Mouse (Mus musculus) CH12.LX (cell line): ENCODE results near the gene Gnai2. TPM values are rescaled to one million over a fixed set of nuclear protein-coding genes. Genes with fewer than 3 reads are reported as not detected.

Source experiments
- DNase-seq: peaks from one replicate; pipeline ENCODE4 v3.0.0-alpha.2; 2013; ENCODE audit errors: extremely low read depth
- H3K27ac ChIP-seq: 2 replicates; pipeline ENCODE4 v1.5.1; 2012; ENCODE audit warnings: low read depth, mild to moderate bottlenecking, control low read depth, moderate library complexity; ENCODE audit not compliant: insufficient read depth
- H3K27me3 ChIP-seq: replicated peaks from 2 replicates; pipeline ENCODE3; 2012; ENCODE audit warnings: inconsistent platforms
- H3K36me3 ChIP-seq, 2 experiments: replicated peaks in 1 of 2; 2 replicates each; pipeline versions ENCODE3 to v1.6.1; 2012; ENCODE audit warnings: inconsistent platforms in 1 of 2, low read length in 1 of 2, mild to moderate bottlenecking in 1 of 2, mixed read lengths in 1 of 2, moderate library complexity in 1 of 2; ENCODE audit not compliant: control insufficient read depth in 1 of 2, insufficient read depth in 1 of 2
- H3K4me1 ChIP-seq, 2 experiments: 2 replicates each; pipeline ENCODE4 v1.6.1; 2012; ENCODE audit warnings: inconsistent platforms in 1 of 2, moderate library complexity in 1 of 2; ENCODE audit not compliant: insufficient read depth in 2 of 2, control insufficient read depth in 1 of 2
- H3K4me2 ChIP-seq: 2 replicates; pipeline ENCODE4 v1.6.1; 2012; ENCODE audit warnings: low read depth, mild to moderate bottlenecking, control low read depth; ENCODE audit not compliant: poor library complexity, insufficient read depth, severe bottlenecking
- H3K4me3 ChIP-seq, 3 experiments: fragments of 150-350 bp in 1 of 3; sonication (generic) in 1 of 3; replicated peaks in 1 of 3; 2 replicates each; pipeline versions ENCODE3 to v1.5.1; 2011 to 2012; ENCODE audit warnings: low read depth in 2 of 3, low read length in 2 of 3, mild to moderate bottlenecking in 2 of 3, moderate library complexity in 2 of 3, control low read depth in 1 of 3, improper control_type of control experiment in 1 of 3, inconsistent platforms in 1 of 3, mixed read lengths in 1 of 3; ENCODE audit not compliant: poor library complexity in 1 of 3
- H3K79me2 ChIP-seq: replicated peaks from 2 replicates; pipeline ENCODE4 v1.6.1; 2012; ENCODE audit warnings: mild to moderate bottlenecking, moderate library complexity; ENCODE audit not compliant: control insufficient read depth, poor library complexity, insufficient read depth, severe bottlenecking; ENCODE audit errors: extremely low read depth
- H3K9ac ChIP-seq: 2 replicates; pipeline ENCODE4 v1.6.1; 2012; ENCODE audit warnings: low read depth, mild to moderate bottlenecking, control low read depth, moderate library complexity; ENCODE audit not compliant: insufficient read depth
- H3K9me3 ChIP-seq: replicated peaks from 2 replicates; pipeline ENCODE3; 2012; ENCODE audit warnings: low read length, inconsistent platforms, mixed read lengths
- BHLHE40 ChIP-seq: IDR thresholded peaks from 2 replicates; pipeline ENCODE4 v1.6.1; 2011; ENCODE audit warnings: mild to moderate bottlenecking, low read depth, low read length, improper control_type of control experiment
- CHD2 ChIP-seq: IDR thresholded peaks from 2 replicates; pipeline ENCODE4 v1.6.1; 2011; ENCODE audit warnings: low read length, improper control_type of control experiment
- CTCF ChIP-seq, 2 experiments: IDR thresholded peaks in 1 of 2; conservative IDR thresholded peaks in 1 of 2; 2 replicates each; pipeline ENCODE4 v1.5.1; 2011 to 2012; ENCODE audit warnings: low read depth in 2 of 2, low read length in 2 of 2, improper control_type of control experiment in 1 of 2, inconsistent platforms in 1 of 2, mild to moderate bottlenecking in 1 of 2, moderate library complexity in 1 of 2
- ELF1 ChIP-seq: IDR thresholded peaks from 2 replicates; pipeline ENCODE4 v1.6.1; 2014; ENCODE audit warnings: low read depth, mild to moderate bottlenecking, inconsistent platforms, low read length, improper control_type of control experiment
- GABPA ChIP-seq: IDR thresholded peaks from 2 replicates; pipeline ENCODE4 v1.6.1; 2012; ENCODE audit warnings: low read depth, low read length, improper control_type of control experiment, inconsistent platforms; ENCODE audit not compliant: insufficient replicate concordance
- HCFC1 ChIP-seq: IDR thresholded peaks from 2 replicates; pipeline ENCODE4 v1.6.1; 2012; ENCODE audit warnings: low read depth, mild to moderate bottlenecking, inconsistent platforms, low read length, improper control_type of control experiment
- IRF4 ChIP-seq: IDR thresholded peaks from 2 replicates; pipeline ENCODE4 v1.6.1; 2014; ENCODE audit warnings: low read depth, mild to moderate bottlenecking, inconsistent platforms, low read length, improper control_type of control experiment
- JUN ChIP-seq: IDR thresholded peaks from 2 replicates; pipeline ENCODE4 v1.6.1; 2011; ENCODE audit warnings: low read depth, mild to moderate bottlenecking, low read length, improper control_type of control experiment, moderate library complexity; ENCODE audit not compliant: insufficient read depth
- JUND ChIP-seq: conservative IDR thresholded peaks from 2 replicates; pipeline ENCODE4 v1.6.1; 2011; ENCODE audit warnings: low read depth, low read length, improper control_type of control experiment
- MAFK ChIP-seq: IDR thresholded peaks from 2 replicates; pipeline ENCODE4 v1.6.1; 2011; ENCODE audit warnings: low read length, improper control_type of control experiment; ENCODE audit not compliant: insufficient replicate concordance
- MEF2A ChIP-seq: IDR thresholded peaks from 2 replicates; pipeline ENCODE4 v1.6.1; 2014; ENCODE audit warnings: low read depth, mild to moderate bottlenecking, inconsistent platforms, low read length, improper control_type of control experiment, borderline replicate concordance
- NELFE ChIP-seq: IDR thresholded peaks from 2 replicates; pipeline ENCODE4 v1.6.1; 2011; ENCODE audit warnings: low read depth, low read length, improper control_type of control experiment
- PAX5 ChIP-seq: IDR thresholded peaks from 2 replicates; pipeline ENCODE4 v1.6.1; 2012; ENCODE audit warnings: low read length, inconsistent platforms, mixed read lengths
- POLR2A ChIP-seq: IDR thresholded peaks from 2 replicates; pipeline ENCODE4 v1.6.1; 2011; ENCODE audit warnings: low read depth, mild to moderate bottlenecking, improper control_type of control experiment, low read length
- POLR2AphosphoS2 ChIP-seq: IDR thresholded peaks from 2 replicates; pipeline ENCODE4 v1.6.1; 2011; ENCODE audit warnings: low read depth, low read length, improper control_type of control experiment
- UBTF ChIP-seq: IDR thresholded peaks from 2 replicates; pipeline ENCODE4 v1.6.1; 2012; ENCODE audit warnings: low read depth, mild to moderate bottlenecking, inconsistent platforms, low read length, improper control_type of control experiment, moderate library complexity
- USF1 ChIP-seq: IDR thresholded peaks from 2 replicates; pipeline ENCODE4 v1.6.1; 2014; ENCODE audit warnings: low read depth, mild to moderate bottlenecking, inconsistent platforms, low read length, improper control_type of control experiment
- USF2 ChIP-seq: conservative IDR thresholded peaks from 2 replicates; pipeline ENCODE4 v1.6.1; 2011; ENCODE audit warnings: low read depth, low read length, improper control_type of control experiment
- ZC3H11A ChIP-seq: IDR thresholded peaks from 2 replicates; pipeline ENCODE4 v1.6.1; 2012; ENCODE audit warnings: low read depth, mild to moderate bottlenecking, inconsistent platforms, low read length, improper control_type of control experiment
- ZKSCAN1 ChIP-seq: IDR thresholded peaks from 2 replicates; pipeline ENCODE4 v1.6.1; 2012; ENCODE audit warnings: low read depth, inconsistent platforms, low read length, improper control_type of control experiment, borderline replicate concordance
- ZMIZ1 ChIP-seq: IDR thresholded peaks from 2 replicates; pipeline ENCODE4 v1.6.1; 2012; ENCODE audit warnings: low read depth, mild to moderate bottlenecking, inconsistent platforms, low read length, improper control_type of control experiment
- dilution Hi-C: fragments of 300-500 bp; cut with MboI; formaldehyde crosslinking; loops from 2 replicates; pipeline ENCODE4 v1.14.3; 2020; ENCODE audit warnings: low sequenced_read_pairs; ENCODE audit not compliant: extremely low pct_unique_long_range_greater_than_20kb, extremely low pct_ligation_motif_present
- in situ Hi-C: fragments of 300-500 bp; cut with MboI; formaldehyde crosslinking; loops from 3 replicates; pipeline ENCODE4 v1.14.3; 2019; ENCODE audit warnings: low sequenced_read_pairs, low pct_ligation_motif_present, low pct_unique_long_range_greater_than_20kb, mixed read lengths
- polyA plus RNA-seq: library from polyadenylated mRNA; unstranded; fragments of >175 nt; gene quantifications from 2 replicates; pipeline ENCODE4 v1.2.1, GENCODE M21; 2012; ENCODE audit warnings: low read depth; ENCODE audit not compliant: insufficient read length
- total RNA-seq, 2 experiments: library from RNA; depleted of rRNA; stranded (reverse); fragments of 300-350 nt in 1 of 2; fragments of >200 nt in 1 of 2; gene quantifications; 2 replicates each; pipeline ENCODE4 v1.2.3; 2012 to 2014

Gene Gnai2
- total and polyA plus RNA-seq, 3 experiments: 86.2 to 262 (median 154) TPM

GRCm38 (mm10) chr9:107670259-107670658, 35.1 kb upstream of the Gnai2 start:
- no peak for TF ChIP-seq MEF2A
- no peak for TF ChIP-seq IRF4
- no peak for TF ChIP-seq POLR2AphosphoS2
- TF ChIP-seq JUN: no peak
- no peak for TF ChIP-seq USF2
- TF ChIP-seq NELFE: no peak
- no peak for TF ChIP-seq PAX5
- no peak for TF ChIP-seq BHLHE40
- no peak overlapping the region for H3K4me2 ChIP-seq
- H3K9me3 ChIP-seq: no peaks in the 10 kb centered on the region
- H3K4me1 ChIP-seq: no peaks in the 10 kb centered on the region; a peak in 1 of 4 replicates
- H3K27ac ChIP-seq: no peak overlapping the region
- no peak for DNase-seq
- no peak overlapping the region for H3K9ac ChIP-seq
- H3K4me3 ChIP-seq: no peak overlapping the region
- in situ Hi-C loops: no loop called here
- dilution Hi-C loops: no loop called here
- H3K27me3 ChIP-seq: peaks cover 91% of the 10 kb centered on the region
- H3K79me2 ChIP-seq: no peaks in the 10 kb centered on the region
- H3K36me3 ChIP-seq: no peaks in the 10 kb centered on the region

GRCm38 (mm10) chr9:107669480-107669945, 34.3 kb upstream of the Gnai2 start, which contains the start of gene Slc38a3:
Gene Slc38a3, minus strand, starts transcription at chr9:107669530.
- H3K4me1 ChIP-seq: peaks cover 0 to 5% of the 10 kb centered on the region in 2 experiments; a peak in 2 of 4 replicates
- DNase-seq: no peak
- in situ Hi-C loops (no loop called here), dilution Hi-C loops (no loop called here)
- H3K4me3 ChIP-seq: no peak within 1 kb of the TSS
- H3K27me3 ChIP-seq: peaks cover 90% of the 10 kb centered on the region
- H3K9me3 ChIP-seq: no peaks in the 10 kb centered on the region
- H3K4me2 ChIP-seq: no peak within 1 kb of the TSS
- H3K36me3 ChIP-seq: no peaks in the 10 kb centered on the region
- no peak within 1 kb of the TSS for H3K27ac ChIP-seq
- H3K9ac ChIP-seq: no peak within 1 kb of the TSS
- H3K79me2 ChIP-seq: no peaks in the 10 kb centered on the region
- TF ChIP-seq HCFC1 (no peak), ELF1 (no peak), GABPA (no peak), MAFK (no peak), PAX5 (no peak), ZMIZ1 (no peak), CHD2 (no peak), USF1 (no peak), NELFE (no peak), POLR2A (no peak), BHLHE40 (no peak), USF2 (no peak), JUND (no peak), IRF4 (no peak), UBTF (no peak), MEF2A (no peak), CTCF (conservative IDR thresholded peaks at IDR 0.05 in 1 of 2, IDR thresholded peaks at IDR 0.05 in 1 of 2; ENCODE audit: low read depth in 2 of 2, low read length in 2 of 2) (no peak), ZKSCAN1 (no peak), ZC3H11A (no peak)
